Mouse (Mus musculus) testis, adult 2 months (tissue): ENCODE results near the gene Msrb3.

ENCODE experiments used
- CTCF ChIP-seq: fragments of 200-500 bp; IDR thresholded peaks from 2 replicates; pipeline ENCODE4 v1.5.1; 2012; ENCODE audit warnings: low read depth, mild to moderate bottlenecking, inconsistent platforms, low read length, moderate library complexity; ENCODE audit not compliant: control insufficient read depth, insufficient read depth, insufficient replicate concordance
- POLR2A ChIP-seq: fragments of 200-500 bp; IDR thresholded peaks from 2 replicates; pipeline ENCODE4 v1.6.1; 2012; ENCODE audit warnings: low read depth, mild to moderate bottlenecking, inconsistent platforms, low read length, moderate library complexity; ENCODE audit not compliant: control insufficient read depth

DNA sequence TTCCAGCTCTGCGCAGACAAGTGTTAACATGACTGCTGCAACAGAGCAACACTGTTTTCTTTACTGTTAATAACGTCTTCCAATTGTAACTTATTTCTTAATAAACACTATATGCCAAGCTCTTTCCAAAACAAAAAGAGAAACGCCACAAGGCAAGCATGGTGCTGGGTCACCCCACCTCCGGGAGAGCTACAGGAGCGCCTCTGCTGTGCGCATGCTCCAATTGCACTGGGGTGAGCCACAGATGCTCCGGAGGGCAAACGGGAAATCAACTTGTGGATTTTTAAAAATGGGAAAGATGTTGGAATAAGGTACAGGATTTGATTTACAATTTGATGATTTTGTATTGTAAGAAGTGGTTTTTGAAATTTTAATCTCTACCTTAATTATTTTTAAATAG, 27.3 kb upstream of the Msrb3 start:
- TF ChIP-seq CTCF (no peak), POLR2A (no peak)
